ENCODE assay signal across 9 mouse cellular contexts in the genomic region with DNA sequence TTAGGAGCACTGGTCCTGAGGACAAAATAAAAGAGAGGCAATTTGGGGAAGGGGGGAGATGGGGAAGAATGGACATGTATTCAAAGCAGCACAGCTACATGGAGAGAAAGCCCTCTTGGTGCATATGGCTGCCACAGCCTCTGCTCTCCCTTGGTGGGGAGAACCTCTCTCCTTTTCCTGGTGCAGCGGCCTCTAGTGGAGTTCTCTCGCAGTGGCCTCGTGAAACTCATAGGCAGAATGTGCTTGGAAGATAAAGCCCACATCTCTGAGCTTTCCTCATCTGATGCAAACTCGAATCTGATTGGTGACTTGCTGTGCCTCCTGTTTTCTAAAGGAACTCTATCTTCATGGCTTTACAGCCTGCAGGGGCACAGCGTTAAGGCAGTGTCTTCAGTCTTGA. TPM values are rescaled to one million over a fixed set of nuclear protein-coding genes. Genes with fewer than 3 reads are reported as not detected.
DNase-seq lines count a peak whose midpoint lies in the region; ATAC-seq and TF ChIP-seq lines count a peak whose summit lies in the region.
"Had no signal": no experiment of that assay in that cellular context is flagged by ENCODE, and none has a peak within 500 bp of the region (broad histone marks: within the 10 kb centered on the region; RNA-seq: fewer than 3 reads in every experiment).

No protein-coding gene starts in this region.

- no peaks in the 10 kb centered on the region for H3K27me3 ChIP-seq in kidney, adult 2 months (replicated peaks; ENCODE audit: control insufficient read depth, insufficient read depth, low read length)
- H3K27me3 ChIP-seq in kidney, embryonic 15.5 days: no peaks in the 10 kb centered on the region
- no peaks in the 10 kb centered on the region for H3K27me3 ChIP-seq in kidney, postnatal 0 days (ENCODE audit: insufficient read depth, low read length)
- H3K27me3 ChIP-seq in liver, embryonic 11.5 days (replicated peaks; ENCODE audit: control insufficient read depth, insufficient read depth, low read length): no peaks in the 10 kb centered on the region
- H3K27me3 ChIP-seq: stomach, embryonic 15.5 days had no signal

- H3K9me3 ChIP-seq in kidney, embryonic 15.5 days (replicated peaks): no peaks in the 10 kb centered on the region
- H3K9me3 ChIP-seq in kidney, postnatal 0 days (replicated peaks; ENCODE audit: low read length): no peaks in the 10 kb centered on the region
- no peaks in the 10 kb centered on the region for H3K9me3 ChIP-seq in liver, embryonic 11.5 days (ENCODE audit: control insufficient read depth, low read length)
- H3K9me3 ChIP-seq: stomach, embryonic 15.5 days had no signal

- TF ChIP-seq POLR2A in kidney, adult 2 months (IDR thresholded peaks at IDR 0.05; ENCODE audit: low read depth, low read length): no peak

- 3% methylated on average over 5 of the region's 5 CpGs for WGBS in kidney, adult 2 months
- WGBS in kidney, embryonic 15.5 days: 1% methylated on average over 5 of the region's 5 CpGs
- WGBS in kidney, postnatal 0 days: 3% methylated on average over 5 of the region's 5 CpGs
- WGBS in liver, embryonic 11.5 days: 9% methylated on average over 5 of the region's 5 CpGs

- H3K4me2 ChIP-seq in kidney, embryonic 15.5 days: no peak overlapping the region
- no peak overlapping the region for H3K4me2 ChIP-seq in kidney, postnatal 0 days (ENCODE audit: low read length)
- no peak overlapping the region for H3K4me2 ChIP-seq in liver, embryonic 11.5 days
- H3K4me2 ChIP-seq: stomach, embryonic 15.5 days had no signal

- peak; percentile 87 for TF ChIP-seq CTCF in kidney, adult 2 months (conservative IDR thresholded peaks at IDR 0.05; ENCODE audit: insufficient read depth, insufficient read length, low read depth, low read length)
- peak; percentile 76 for TF ChIP-seq CTCF in kidney, postnatal 0 days (IDR thresholded peaks at IDR 0.05; ENCODE audit: low read depth)

- H3K4me1 ChIP-seq in kidney, adult 2 months (ENCODE audit: control insufficient read depth, insufficient read depth, low read length): no peaks in the 10 kb centered on the region
- no peaks in the 10 kb centered on the region for H3K4me1 ChIP-seq in kidney, embryonic 15.5 days
- no peaks in the 10 kb centered on the region for H3K4me1 ChIP-seq in kidney, postnatal 0 days (replicated peaks; ENCODE audit: insufficient read depth, low read length)
- no peaks in the 10 kb centered on the region for H3K4me1 ChIP-seq in liver, embryonic 11.5 days (replicated peaks; ENCODE audit: control insufficient read depth, insufficient read depth, low read length)
- H3K4me1 ChIP-seq: stomach, embryonic 15.5 days had no signal

- no peak overlapping the region for H3K9ac ChIP-seq in kidney, embryonic 15.5 days
- H3K9ac ChIP-seq in kidney, postnatal 0 days (ENCODE audit: low read depth, low read length): no peak overlapping the region
- H3K9ac ChIP-seq in liver, embryonic 11.5 days (ENCODE audit: low read depth, low read length): no peak overlapping the region
- H3K9ac ChIP-seq: stomach, embryonic 15.5 days had no signal

- H3K27ac ChIP-seq in kidney, adult 2 months (ENCODE audit: insufficient read depth, low read depth, low read length): no peak overlapping the region
- no peak overlapping the region for H3K27ac ChIP-seq in kidney, embryonic 15.5 days
- H3K27ac ChIP-seq in kidney, postnatal 0 days: no peak overlapping the region
- no peak overlapping the region for H3K27ac ChIP-seq in liver, embryonic 11.5 days (ENCODE audit: low read depth, low read length)
- H3K27ac ChIP-seq: stomach, embryonic 15.5 days had no signal

- H3K36me3 ChIP-seq in kidney, adult 2 months (ENCODE audit: control insufficient read depth, insufficient read depth, low read length): no peaks in the 10 kb centered on the region
- H3K36me3 ChIP-seq in kidney, embryonic 15.5 days: no peaks in the 10 kb centered on the region
- H3K36me3 ChIP-seq in kidney, postnatal 0 days (ENCODE audit: insufficient read depth, low read length): no peaks in the 10 kb centered on the region
- H3K36me3 ChIP-seq in liver, embryonic 11.5 days (ENCODE audit: control insufficient read depth, insufficient read depth, low read length): no peaks in the 10 kb centered on the region
- H3K36me3 ChIP-seq: stomach, embryonic 15.5 days had no signal

- no peak overlapping the region for H3K4me3 ChIP-seq in kidney, adult 2 months (ENCODE audit: insufficient read depth, low read depth, low read length)
- no peak overlapping the region for H3K4me3 ChIP-seq in kidney, embryonic 15.5 days (replicated peaks)
- no peak overlapping the region for H3K4me3 ChIP-seq in kidney, postnatal 0 days (replicated peaks; ENCODE audit: low read depth, low read length)
- H3K4me3 ChIP-seq in liver, embryonic 11.5 days (ENCODE audit: low read depth, low read length): no peak overlapping the region
- H3K4me3 ChIP-seq: stomach, embryonic 15.5 days had no signal

- no peak for ATAC-seq in kidney, embryonic 15.5 days (replicated peaks; ENCODE audit: low FRiP score)
- peak; percentile 65 for ATAC-seq in activated CD4-positive, CD25-positive, alpha-beta regulatory T cell, adult 4 months
- no peak for ATAC-seq in kidney, postnatal 0 days (replicated peaks; ENCODE audit: low FRiP score, low read depth)
- ATAC-seq in liver, embryonic 11.5 days (replicated peaks; ENCODE audit: low FRiP score): peak; percentile 64; the same call in 1 of the 2 replicates

- peak; percentile 60 for DNase-seq in kidney, adult 2 months
- DNase-seq in embryo, embryonic 9.5 days (ENCODE audit: extremely low spot score): peak; percentile 59
- peak; percentile 68 for DNase-seq in kidney, postnatal 0 days (ENCODE audit: low spot score)
- DNase-seq in liver, embryonic 11.5 days (ENCODE audit: low spot score): peak; percentile 54
- peak; percentile 45 for DNase-seq in retina, postnatal 7 days (ENCODE audit: low read depth, low spot score)
- DNase-seq in urinary bladder, postnatal 25 days (ENCODE audit: low spot score): peak; percentile 52

RNA-seq across cellular contexts. Expression of gene Rpn2, which starts 19.1 kb away (rescaled TPM):
- polyA plus RNA-seq in kidney, adult 2 months (2012; rRNA removed): 171 and 196 TPM in 2 replicates
- polyA plus RNA-seq in kidney, embryonic 15.5 days (2015; fragmentation: Nextera tagmentation; extraction: Ambion mirVana): 311 and 322 TPM in 2 replicates
- 100 to 1,000 TPM; 181 to 225 TPM for polyA plus RNA-seq in activated CD4-positive, CD25-positive, alpha-beta regulatory T cell, adult 4 months (2017; shearing (Covaris generic))
- 197 and 228 TPM in 2 replicates for polyA plus RNA-seq in kidney, postnatal 0 days (2015; fragmentation: Nextera tagmentation; extraction: Ambion mirVana)
- polyA plus RNA-seq in liver, embryonic 11.5 days (2014; fragmentation: Nextera tagmentation; extraction: Ambion mirVana): 302 and 331 TPM in 2 replicates

RNA-seq across cellular contexts. Expression of gene Mroh8, which starts 19.6 kb away (rescaled TPM):
- polyA plus RNA-seq in kidney, adult 2 months (2012; rRNA removed): 0.12 and 0.13 TPM in 2 replicates
- polyA plus RNA-seq in kidney, embryonic 15.5 days (2015; fragmentation: Nextera tagmentation; extraction: Ambion mirVana): 0.47 and 0.59 TPM in 2 replicates
- polyA plus RNA-seq in activated CD4-positive, CD25-positive, alpha-beta regulatory T cell, adult 4 months (2017; shearing (Covaris generic)): not detected
- polyA plus RNA-seq in kidney, postnatal 0 days (2015; fragmentation: Nextera tagmentation; extraction: Ambion mirVana): 0.29 and 0.33 TPM in 2 replicates
- 0.29 and 0.57 TPM in 2 replicates for polyA plus RNA-seq in liver, embryonic 11.5 days (2014; fragmentation: Nextera tagmentation; extraction: Ambion mirVana)

RNA-seq across cellular contexts. Expression of gene Rbl1, which starts 55.4 kb away (rescaled TPM):
- 3.1 and 3.2 TPM in 2 replicates for polyA plus RNA-seq in kidney, adult 2 months (2012; rRNA removed)
- polyA plus RNA-seq in kidney, embryonic 15.5 days (2015; fragmentation: Nextera tagmentation; extraction: Ambion mirVana): 26.8 and 26.9 TPM in 2 replicates
- 10 to 100 TPM; 22.1 to 22.4 TPM for polyA plus RNA-seq in activated CD4-positive, CD25-positive, alpha-beta regulatory T cell, adult 4 months (2017; shearing (Covaris generic))
- 15.6 and 16.7 TPM in 2 replicates for polyA plus RNA-seq in kidney, postnatal 0 days (2015; fragmentation: Nextera tagmentation; extraction: Ambion mirVana)
- 29.2 and 33.7 TPM in 2 replicates for polyA plus RNA-seq in liver, embryonic 11.5 days (2014; fragmentation: Nextera tagmentation; extraction: Ambion mirVana)

Comparison
In these comparisons a context has a peak if more than half of its experiments do, and no peak if none do; other contexts are left out.
1. ATAC-seq: peak in activated CD4-positive, CD25-positive, alpha-beta regulatory T cell, adult 4 months (single experiment) and liver, embryonic 11.5 days (single experiment); none in kidney, embryonic 15.5 days (single experiment) and kidney, postnatal 0 days (single experiment).
2. Peak in every context shown above with its lines, with median percentiles within 50 percentile points of each other: DNase-seq.